Mouse (Mus musculus): ENCODE data around the gene Slc10a1.

- TF ChIP-seq MXI1 (IDR thresholded peaks at IDR 0.05; ENCODE audit: low read depth, low read length) (no peak), GABPA (IDR thresholded peaks at IDR 0.05; ENCODE audit: insufficient replicate concordance, low read depth, low read length) (no peak), EP300 (IDR thresholded peaks at IDR 0.05; ENCODE audit: low read length) (no peak), BHLHE40 (IDR thresholded peaks at IDR 0.05; ENCODE audit: low read depth, low read length) (no peak), ZMIZ1 (IDR thresholded peaks at IDR 0.05; ENCODE audit: low read depth, low read length) (no peak), CTCF (conservative IDR thresholded peaks at IDR 0.05 in 1 of 2, IDR thresholded peaks at IDR 0.05 in 1 of 2; ENCODE audit: low read depth in 2 of 2, low read length in 2 of 2) (no peak), MAX (IDR thresholded peaks at IDR 0.05; ENCODE audit: low read length) (no peak)
Observed at GRCm38 (mm10) chr12:80957961-80958360, 10.5 kb downstream of the Slc10a1 start.
